Mouse (Mus musculus) natural killer cell, adult 2 months (primary cell): ENCODE results near the gene Tdpoz4.
"Not testable (repeated sequence)": the region's sequence is repeated elsewhere in the genome, so short reads cannot be mapped to it uniquely, and the experiment has no call there.

ENCODE experiments used
- DNase-seq, 2 experiments: peaks; one replicate each; pipeline ENCODE4 v3.0.0; 2022; ENCODE audit warnings: low spot score in 2 of 2

Tdpoz4 gene

GRCm38 (mm10) chr3:93796098-93796497 lies at the start of gene Tdpoz4:
Gene Tdpoz4, plus strand, starts transcription at chr3:93796398.
- DNase-seq = not testable (repeated sequence)

- DNase-seq = not testable (repeated sequence)
These were observed 42.2 kb upstream of the Tdpoz4 start for GRCm38 (mm10) chr3:93754022-93754421.

GRCm38 (mm10) chr3:93772700-93773099 lies 23.5 kb upstream of the Tdpoz4 start, which contains the start of gene Gm5773:
Gene Gm5773, plus strand, starts transcription at chr3:93773000.
- not testable (repeated sequence) for DNase-seq

- DNase-seq = not testable (repeated sequence)
These were observed 17.1 kb downstream of the Tdpoz4 start for GRCm38 (mm10) chr3:93813341-93813740.

- DNase-seq = not testable (repeated sequence)
These were observed 29.5 kb downstream of the Tdpoz4 start, which contains the start of gene Tdpoz3 for GRCm38 (mm10) chr3:93825720-93826119. Gene Tdpoz3, plus strand, starts transcription at chr3:93826020.
